Mouse (Mus musculus) gonadal fat pad, adult 2 months (tissue): ENCODE results near the gene Abraxas2. TPM values are rescaled to one million over a fixed set of nuclear protein-coding genes. Genes with fewer than 3 reads are reported as not detected.

Experiments used
- DNase-seq: peaks from one replicate; pipeline ENCODE4 v3.0.0-alpha.2; 2012; ENCODE audit warnings: low read depth
- polyA plus RNA-seq: library from polyadenylated mRNA; depleted of rRNA; stranded (reverse); fragments of >200 nt; gene quantifications from 2 replicates; pipeline ENCODE4 v1.2.3, GENCODE M21; 2012

The Abraxas2 gene
- polyA plus RNA-seq, 1 experiment, result 12.6 TPM

DNA sequence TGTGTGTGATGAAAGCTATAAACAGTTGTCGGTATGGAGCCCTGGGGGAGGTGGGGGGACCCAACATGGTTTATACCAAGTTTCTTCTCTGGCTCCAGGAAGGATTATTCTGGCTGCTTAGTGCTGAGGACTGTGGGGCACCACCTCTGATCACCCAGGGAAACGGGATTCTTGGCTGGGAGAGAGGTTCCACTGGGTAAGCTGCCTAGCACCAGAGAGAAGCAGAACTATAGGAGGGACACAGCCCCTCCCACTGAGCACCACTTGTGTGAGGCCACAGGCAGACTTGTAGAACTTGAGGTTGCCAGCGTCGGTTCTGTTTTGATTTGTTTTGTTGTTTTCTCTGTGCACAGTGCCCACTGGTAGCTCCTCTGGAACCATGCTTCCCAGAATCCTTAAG, 5.1 kb upstream of the Abraxas2 start:
- no peak for DNase-seq

DNA sequence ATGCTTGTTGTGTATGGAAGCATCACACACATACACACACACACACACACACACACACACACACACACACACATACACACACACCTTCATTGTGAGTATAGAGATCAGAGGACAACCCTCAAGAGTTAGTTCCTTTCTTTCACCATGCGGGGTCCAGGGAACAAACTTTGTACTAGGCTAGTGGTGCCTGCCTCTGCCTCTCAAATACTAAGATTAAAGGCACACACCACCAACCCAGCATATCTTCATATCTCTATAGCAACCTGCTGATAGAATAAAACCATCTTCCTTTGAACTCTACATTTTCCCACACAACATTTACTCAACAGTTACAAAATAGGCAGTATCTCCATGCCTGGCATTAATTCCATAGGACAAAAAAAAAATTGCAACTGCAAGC, 2.9 kb upstream of the Abraxas2 start:
- DNase-seq, result no peak

DNA sequence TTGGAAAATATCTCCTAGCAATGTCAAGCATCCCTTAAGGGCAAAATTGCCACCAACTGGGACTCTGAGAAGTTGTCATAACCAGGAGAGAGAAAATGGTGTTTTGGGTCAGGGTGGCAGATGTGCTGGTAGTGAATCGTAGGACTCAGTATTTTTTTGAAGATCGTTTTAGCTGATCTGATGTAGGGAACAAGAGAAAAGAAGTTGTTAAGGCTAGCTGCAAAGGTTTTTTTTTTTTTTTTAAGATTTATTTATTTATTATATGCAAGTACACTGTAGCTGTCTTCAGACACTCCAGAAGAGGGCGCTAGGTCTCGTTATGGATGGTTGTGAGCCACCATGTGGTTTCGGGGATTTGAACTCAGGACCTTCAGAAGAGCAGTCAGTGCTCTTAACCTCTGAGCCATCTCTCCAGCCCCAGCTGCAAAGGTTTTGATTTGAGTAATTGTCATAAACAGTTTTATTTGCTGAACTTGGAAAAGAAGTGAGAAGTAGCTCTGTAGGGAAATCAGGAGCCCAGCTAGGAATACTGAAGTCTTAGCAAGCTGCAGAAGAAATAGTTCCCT, 899 bp upstream of the Abraxas2 start:
- DNase-seq, result no peak

DNA sequence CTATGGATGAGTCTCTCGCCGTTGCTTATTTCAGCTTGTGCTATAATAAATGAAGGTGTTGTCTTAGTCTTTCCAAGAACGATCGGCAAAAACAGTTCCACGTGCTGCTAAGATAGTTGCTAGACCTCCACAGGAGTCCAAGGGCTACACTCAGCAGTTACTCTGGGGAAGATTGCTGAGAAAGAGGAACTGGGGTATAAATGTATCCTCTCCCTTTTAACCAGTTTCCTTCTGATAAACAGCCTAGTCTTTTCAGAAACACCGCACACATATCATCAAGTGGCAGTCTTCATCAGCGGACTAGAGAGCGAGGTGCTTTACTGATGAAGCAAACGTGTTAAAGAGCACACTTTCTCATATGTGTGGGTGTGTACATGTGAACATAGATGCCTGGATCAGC, 7.3 kb downstream of the Abraxas2 start:
- DNase-seq, result no peak

DNA sequence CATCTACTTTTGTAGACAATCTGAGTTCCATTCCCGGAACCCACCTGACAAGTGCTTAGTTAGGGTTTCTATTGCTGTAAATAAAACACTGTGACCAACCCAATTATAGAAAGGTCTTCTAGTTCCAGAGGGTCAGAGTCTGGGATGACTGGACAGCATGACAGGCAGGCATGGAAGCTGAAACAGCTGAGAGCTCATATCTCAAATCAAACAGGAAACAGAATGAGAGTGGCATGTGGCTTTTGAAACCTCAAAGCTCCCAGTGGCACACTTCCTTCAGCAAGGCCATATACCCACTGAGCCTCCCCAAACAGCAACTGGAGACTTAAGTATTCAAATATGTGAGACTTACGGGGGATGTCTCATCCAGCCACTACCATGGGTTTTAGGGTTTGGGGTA, 14.0 kb downstream of the Abraxas2 start:
- DNase-seq, result no peak

DNA sequence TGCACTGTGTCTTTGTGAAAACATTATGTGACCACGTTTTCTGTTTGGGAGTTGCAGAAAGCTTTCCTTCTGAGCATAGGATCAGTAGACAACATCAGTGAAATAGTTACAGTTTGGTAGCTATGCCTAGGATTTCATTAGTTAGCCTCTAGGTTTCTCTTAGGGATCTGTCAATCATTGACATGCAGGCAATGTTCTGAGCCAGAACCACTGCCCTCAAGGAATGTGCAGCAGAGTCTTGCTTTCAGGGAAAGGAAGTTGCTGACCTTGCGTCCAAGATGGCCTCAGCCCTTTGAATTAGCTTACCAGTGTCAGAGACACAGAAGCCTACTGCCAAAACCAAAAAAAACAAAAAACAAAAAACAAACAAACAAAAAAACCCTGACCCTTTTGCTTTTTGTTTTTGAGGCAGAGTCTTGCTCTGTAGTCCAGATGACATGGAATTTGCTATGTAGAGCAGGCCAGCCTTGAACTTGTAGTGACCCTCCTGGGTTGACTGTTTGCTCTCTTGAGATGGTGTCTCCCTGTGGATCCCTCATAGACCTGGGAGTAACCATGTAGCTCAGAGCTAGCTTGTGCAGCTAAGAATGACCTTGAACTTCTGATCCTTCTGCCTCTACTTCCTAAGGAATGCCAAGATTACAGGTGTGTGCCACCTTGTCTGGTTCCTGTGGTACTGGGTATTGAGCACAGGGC, 16.5 kb downstream of the Abraxas2 start:
- DNase-seq, result no peak

DNA sequence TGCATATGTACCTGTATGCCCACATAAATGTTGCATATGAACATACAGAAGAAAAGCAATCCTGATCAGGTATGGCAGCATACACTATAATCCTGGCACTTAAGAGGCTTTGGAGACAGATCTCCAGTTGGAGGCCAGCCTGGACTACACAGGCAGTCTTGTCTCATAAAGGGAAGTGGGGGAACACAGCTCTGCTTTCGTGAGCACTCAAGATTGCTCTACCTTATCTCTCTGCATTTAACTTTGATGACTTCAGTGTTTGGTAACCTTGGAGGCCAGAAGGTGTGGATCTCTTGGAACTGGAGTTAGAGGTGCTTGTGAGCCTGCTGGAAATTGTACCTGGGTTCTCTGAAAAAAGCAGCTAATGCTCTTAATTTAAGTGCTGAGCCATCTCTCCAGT, 21.3 kb downstream of the Abraxas2 start:
- DNase-seq, result no peak

DNA sequence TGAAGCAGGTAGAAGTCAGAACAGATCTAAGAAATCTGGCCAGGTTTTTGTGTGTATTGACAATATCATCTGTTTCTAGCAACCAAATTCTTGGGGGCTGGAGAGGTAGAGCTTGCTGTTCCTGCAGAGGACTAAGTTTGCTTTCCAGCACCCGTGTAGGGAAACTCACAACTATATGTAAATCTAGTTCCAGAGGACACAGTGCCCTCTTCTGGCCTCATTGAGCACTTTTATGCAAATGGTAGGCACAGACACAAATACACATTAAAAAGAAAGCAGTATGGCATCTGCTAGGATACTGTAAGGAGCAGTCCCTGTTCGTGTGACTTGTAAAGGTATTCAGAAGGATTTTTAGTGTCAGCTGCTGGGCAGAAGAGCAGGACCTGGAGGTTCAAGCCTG, 23.3 kb downstream of the Abraxas2 start:
- DNase-seq, result no peak

DNA sequence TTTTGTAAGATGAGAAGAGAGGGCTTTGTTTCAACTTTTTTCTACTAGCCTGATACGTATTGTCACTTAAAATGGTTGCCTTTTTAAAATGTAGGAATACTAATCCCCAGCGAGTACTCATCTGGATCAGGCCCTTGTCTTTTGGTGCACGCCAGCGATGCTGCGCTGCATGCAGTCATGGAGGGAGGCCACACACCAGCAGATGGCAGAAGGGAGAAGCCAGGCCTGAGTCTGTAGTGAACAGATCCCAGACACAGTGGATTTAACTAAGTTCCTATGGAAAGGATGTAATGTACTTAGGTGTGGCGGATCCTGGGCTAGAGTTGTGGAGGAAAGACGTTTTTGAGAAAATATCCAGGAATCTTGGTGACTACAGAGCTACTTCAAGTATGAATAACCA, 25.0 kb downstream of the Abraxas2 start:
- DNase-seq, result no peak

DNA sequence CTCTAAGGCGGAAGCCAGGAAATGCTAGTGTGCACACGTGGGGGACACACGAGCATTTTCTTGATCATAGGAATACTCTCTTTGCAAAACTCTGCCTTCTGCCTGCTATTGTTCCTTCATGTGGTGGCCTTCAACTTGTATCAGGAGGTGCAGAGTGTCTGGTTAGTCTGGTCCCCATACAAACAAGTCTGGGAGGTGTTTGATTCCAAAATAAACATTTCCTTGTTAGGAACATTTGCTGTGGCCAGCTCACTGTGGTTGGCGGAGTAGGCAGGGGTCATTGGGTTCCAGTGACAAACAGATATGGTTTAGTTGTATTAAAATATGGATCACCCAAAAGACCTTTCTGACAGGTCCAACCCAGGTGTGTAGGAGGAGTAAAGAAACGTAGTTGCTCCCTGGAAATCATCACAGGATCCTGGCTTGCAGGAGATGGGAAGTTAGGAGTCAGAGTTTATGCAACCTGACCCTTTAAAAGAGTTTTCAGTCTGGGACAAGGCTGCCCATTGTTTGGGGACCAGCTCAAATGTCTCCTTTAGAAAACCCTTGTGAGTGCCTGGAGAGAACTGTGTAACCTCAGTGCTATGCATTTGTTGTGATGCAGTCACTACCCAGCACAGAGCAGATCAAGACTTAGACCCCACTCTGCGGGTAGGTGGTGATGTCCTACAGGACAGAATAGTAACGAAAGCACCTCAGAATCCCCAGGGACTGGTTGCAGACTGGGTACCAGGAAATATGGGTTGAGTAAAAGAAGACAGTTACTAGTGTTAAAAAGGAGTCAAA, 28.2 kb downstream of the Abraxas2 start:
- no peak for DNase-seq

DNA sequence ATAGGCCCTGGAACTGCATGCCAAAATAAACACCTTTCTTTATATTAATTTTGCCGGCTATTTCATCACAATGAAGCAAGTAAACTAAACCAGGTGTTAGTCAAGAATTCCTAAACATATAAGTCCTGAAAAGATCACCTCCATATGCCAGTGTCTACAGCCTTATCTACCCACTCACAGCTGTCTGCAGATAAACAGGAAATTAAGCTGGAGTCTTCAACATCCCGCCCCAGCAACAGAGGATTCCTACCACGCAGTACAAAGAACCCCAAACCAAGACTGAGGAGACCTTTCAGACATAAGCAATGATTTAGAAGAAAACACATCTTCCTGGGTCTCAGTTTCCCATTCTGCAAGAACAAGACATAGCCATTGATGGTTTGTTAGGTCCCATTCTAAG, 29.0 kb downstream of the Abraxas2 start:
- no peak for DNase-seq

DNA sequence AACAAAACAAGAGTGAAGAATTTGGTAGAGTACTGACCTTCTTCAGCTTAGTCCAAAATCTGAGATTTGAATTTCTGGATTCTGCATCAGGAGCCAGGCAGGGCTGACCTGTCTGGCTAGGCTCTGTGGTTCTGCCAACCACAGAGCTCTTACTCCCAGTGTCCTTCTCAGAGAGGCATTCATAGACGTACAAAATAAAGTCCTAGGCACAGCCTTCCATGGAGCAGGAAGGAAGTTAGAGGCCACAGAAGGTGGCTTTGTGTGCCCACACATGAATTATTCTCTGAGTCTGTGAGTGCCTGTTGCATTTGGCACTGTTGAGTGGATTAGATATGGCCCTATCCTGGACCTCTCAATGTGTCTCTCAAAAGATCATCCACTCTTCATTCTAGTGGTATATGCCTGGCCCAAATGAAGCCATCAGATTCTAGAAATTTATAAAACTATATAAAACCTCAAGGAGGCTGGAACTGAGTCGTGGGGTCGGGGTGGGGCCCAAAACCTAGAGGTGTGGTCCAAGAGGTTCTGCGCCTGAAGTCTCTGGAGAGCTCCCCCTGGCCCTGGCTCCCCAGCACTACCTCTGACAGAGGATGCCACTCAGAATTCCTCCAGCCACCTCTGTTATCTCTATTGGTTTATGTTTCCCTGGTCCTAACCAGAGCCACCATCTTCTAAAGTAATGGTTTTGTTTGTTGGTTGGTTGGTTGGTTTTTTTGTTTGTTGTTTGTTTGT, 29.7 kb downstream of the Abraxas2 start:
- no peak for DNase-seq

DNA sequence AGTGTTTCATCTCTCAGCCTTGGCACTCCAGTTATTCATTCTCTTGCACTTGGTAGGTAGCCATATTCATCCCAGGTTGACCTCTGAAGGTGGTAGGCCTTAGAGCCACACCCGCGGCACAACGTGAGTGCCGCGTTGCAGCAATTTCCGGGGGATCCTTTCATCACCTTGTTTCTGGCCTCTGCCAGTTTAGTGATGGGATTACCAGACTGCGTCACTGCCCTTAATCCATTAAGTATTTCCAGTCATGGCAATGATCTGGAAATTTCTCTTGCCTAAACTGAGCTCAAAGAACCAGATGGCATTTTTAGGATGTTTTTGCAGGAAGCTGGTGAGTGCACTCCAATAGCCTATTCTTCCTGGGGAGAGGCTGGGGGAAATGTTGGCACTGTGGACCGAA, 30.7 kb downstream of the Abraxas2 start:
- no peak for DNase-seq

DNA sequence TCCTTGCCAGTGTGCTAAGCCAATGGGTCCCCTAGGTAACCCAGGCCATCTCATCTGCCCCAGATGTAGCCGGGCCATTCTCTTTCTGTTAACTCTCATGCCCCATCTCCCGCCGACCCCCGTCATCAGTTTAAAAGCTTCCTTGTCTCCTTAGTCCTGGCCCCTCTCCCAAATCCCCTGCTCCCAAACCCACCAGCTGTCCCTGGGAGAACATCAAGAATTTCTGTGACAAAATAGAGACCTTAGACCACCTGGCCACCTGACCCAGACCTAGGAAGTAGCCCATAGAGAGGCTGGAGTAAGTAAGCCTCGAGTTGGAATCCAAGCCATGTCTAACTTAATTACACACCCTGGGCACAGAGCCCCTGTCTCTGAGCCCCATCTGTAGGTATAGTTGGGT, 31.2 kb downstream of the Abraxas2 start:
- no peak for DNase-seq

DNA sequence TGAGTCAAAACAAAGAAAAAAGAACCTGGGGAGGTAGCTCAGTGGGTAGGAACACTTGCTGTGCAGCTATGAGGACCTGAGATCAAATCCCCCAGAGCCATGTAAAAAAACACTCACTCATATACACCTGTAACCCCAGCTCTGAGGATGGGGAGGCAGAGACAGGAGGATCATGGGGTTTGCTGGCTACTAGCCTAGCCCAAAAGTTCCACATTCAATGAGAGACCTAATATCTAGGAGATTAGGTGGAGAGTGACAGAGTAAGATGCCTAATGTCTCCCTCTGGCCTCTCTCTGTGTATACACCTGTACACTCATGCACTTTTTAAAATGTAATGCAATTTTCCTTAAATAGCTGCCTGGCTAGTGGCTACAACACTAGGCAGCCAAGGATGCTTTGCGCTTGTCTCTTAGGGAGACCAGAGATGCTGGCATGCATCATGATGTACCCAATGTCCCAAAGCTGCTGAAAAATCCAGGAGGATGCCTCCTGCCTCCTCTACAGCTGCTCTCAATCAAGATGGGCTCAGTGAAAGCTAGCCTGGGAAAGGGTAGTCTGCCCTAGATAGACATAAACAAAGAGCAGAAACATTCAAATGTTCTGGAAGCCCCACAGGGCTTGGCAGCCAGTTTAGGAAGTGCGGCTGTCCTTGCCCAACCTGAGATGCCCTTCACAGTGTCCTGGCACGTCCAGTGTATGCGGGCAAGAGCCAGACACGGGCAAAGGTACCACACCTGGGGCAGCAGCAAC, 32.7 kb downstream of the Abraxas2 start:
- DNase-seq, result no peak

DNA sequence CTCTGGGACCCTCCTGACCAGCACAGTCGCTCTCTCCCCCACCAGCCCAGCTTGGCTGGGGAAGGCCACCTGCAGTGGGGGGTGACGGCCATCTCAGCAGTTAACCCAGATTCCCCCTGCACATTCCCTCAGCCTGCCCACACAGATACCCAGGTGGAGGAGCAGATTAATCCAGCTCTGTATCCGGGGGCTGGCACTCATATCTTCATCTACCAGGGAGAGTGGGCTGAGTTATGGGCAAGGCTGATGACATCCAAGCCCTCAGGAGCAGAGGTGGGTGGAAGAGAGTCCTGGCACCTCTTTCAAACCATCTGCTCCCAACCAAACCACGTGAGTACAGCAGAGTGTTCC, 33.3 kb downstream of the Abraxas2 start:
- DNase-seq, result no peak

DNA sequence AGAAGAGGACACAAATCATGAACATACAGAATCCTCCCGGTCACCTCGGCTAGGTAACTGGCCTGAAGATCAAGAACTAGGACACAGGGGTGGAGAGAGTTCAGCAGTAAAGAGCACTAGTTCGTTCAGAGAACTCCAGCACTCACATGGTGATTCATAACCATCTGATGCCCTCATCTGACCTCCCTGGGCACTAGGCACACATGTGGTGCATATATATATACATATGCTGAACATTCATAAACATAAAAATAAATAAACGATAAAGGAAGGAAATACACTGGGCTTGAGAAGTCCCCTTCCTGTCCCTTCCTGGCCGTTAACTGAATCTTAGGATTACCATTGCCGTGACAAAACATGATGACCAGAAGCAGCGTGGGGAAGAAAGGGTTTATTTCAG, 33.8 kb downstream of the Abraxas2 start:
- no peak for DNase-seq

DNA sequence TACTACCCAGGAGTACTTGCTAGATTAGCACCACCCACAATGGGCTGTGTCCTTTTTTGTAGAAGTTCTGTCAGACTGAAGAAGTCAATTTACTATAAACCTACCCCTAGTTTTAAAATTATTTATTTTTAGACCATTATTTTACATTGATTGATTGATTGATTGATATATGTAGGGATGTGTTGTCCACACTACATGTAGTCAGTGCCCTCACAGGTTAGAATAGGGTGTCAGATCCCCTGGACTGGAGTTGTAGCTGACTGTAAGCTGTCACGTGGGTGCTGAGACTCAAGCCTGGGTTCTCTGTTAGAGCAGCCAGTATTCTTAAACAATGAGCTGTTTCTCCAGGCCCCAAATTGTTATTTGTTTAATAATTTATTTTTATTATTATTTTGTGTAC, 34.3 kb downstream of the Abraxas2 start:
- DNase-seq, result no peak

DNA sequence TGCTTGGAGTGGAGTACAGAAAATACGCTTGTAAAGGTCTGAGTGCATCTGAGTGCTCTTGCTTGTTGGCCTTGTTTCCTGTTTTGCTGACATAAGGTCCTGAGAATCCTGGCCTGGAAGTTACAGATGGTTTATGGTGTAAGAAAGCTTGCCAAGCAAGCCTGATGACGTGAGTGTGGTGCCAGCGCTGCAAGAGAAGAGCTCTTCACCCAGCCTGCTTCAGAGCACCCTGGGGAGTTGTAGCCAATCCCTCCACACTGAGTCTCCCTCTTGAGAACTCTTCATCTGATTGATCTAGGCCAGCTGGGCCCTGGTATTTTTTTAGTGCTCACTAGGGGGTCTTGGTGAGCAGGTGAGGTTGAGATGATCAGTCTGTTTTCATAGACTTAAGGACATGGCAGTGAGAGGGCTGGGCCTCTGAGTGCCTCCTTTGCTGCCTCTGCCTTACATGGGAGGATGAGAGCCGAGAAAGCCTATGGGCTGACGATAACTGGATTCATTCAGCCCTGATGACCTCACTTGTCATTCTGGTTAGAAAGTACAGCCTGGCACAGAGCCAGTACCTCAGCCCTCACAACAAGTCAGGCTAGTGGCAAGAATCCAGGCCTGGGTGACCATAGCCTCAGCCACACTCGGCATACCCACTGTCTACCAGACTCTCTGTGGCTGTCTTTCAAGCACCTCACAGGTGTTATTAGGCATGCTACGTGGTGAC, 36.0 kb downstream of the Abraxas2 start:
- DNase-seq, result no peak

DNA sequence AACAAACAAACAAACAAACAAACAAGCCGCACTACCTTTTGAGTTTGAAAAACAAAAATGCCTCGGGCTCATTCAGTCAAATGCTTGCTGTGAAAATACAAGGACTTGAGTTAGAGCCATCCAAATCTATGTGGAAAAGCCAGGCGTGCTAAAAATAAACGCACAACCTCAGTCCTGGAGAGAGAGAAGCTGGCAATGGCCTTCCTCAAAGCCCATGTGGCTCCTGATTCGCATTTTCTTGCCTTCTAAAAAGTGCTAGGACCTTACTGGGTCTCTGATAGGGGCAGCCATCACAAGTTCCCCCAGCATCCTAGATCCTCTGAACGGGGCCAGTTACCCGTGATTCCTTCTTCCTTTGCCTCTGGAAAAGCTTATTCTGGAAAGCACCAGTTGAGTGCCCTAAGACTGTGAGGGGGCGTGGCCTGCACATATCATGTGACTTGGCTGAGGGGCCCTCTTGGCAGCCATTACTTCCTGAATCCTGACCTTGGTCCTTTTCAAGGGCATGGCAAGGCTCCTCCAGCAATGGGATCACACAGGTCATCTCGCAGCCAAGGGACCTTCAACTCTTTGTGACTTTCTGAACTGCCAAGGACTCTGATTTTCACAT, 37.3 kb downstream of the Abraxas2 start:
- DNase-seq, result no peak

DNA sequence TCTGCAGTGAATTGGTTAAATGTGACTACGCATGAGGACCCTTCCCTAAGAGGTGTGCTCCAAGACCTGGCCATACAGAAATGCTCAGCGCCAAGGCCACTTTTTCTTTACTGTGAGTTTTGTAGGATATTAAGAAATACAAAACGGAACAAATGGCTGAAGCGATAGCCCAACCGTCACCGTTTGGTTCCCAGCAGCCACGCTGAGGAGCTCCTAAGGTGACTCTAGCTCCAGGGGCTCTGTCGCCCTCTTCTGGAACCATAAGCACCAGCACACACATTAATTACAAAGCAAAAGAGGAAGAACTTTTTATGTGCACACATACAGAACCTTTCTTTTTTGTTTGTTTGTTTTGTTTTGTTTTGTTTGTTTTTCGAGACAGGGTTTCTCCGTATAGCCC, 38.2 kb downstream of the Abraxas2 start:
- DNase-seq, result no peak
